Mouse (Mus musculus): ENCODE results near the gene Arhgap25.

DNA sequence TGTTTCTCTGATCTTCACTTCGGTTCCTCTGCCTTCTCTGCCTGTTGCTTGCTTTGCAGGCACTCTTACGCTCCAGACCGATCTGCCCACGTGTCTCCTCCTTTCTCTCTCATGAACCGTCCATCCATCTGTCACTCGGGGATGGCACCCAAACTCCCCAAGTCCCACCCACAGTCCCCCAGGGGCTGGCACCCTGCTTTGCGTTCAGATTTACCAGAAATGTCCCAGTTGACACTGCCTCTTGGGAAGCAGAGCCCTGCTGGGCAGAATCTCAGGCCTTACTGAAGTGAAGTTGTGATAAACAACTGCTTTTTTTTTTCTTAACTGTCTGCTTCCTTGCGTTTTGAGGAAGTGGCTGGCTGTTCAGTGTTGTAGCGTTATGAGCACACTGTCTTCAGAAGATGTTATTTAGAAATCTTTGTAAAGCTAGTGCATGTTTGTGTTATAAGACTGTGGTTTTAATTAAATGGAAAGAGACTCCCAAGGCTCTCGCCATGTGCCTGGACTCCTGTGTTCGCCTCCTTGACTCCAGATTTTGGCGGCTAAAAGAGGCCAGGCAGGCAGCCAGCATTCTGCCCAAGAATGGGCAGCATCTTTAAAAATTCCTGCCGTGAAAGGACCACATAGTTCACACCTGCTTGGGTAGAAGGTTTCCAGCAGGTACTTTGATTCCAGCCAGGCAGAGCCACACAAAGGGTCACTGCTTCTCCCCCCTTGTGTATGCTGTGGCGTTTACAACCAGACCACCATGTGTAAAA is at the start of gene Arhgap25:
- TF ChIP-seq CTCF (IDR thresholded peaks at IDR 0.05; ENCODE audit: borderline replicate concordance, insufficient read depth, low read depth, low read length) = no peak
- no peak for TF ChIP-seq POLR2A (IDR thresholded peaks at IDR 0.05; ENCODE audit: borderline replicate concordance, insufficient read depth, low read length)
